Mouse (Mus musculus) hindbrain, embryonic 12.5 days (tissue): ENCODE results near the gene Ttll11. TPM values are rescaled to one million over a fixed set of nuclear protein-coding genes. Genes with fewer than 3 reads are reported as not detected.

Experiments
- ATAC-seq: fragments of 200-750 bp; cut with Nextera tagmentation; 2 replicates; pipeline ENCODE4 v1.8.0; 2017; ENCODE audit warnings: moderate TSS enrichment; ENCODE audit not compliant: low FRiP score
- H3K27ac ChIP-seq: fragments of 300-500 bp; sonication (generic); 2 replicates; pipeline ENCODE4 v1.5.1; 2016; ENCODE audit warnings: mild to moderate bottlenecking
- H3K27me3 ChIP-seq: fragments of 300-500 bp; sonication (generic); 2 replicates; pipeline ENCODE4 v1.6.1; 2016; ENCODE audit warnings: mild to moderate bottlenecking
- H3K36me3 ChIP-seq: fragments of 300-500 bp; sonication (generic); 2 replicates; pipeline ENCODE4 v1.6.1; 2016; ENCODE audit warnings: mild to moderate bottlenecking
- H3K4me1 ChIP-seq: fragments of 300-500 bp; sonication (generic); 2 replicates; pipeline ENCODE4 v1.6.1; 2016
- H3K4me2 ChIP-seq: fragments of 300-500 bp; sonication (generic); replicated peaks from 2 replicates; pipeline ENCODE4 v1.6.1; 2016; ENCODE audit warnings: mild to moderate bottlenecking
- H3K4me3 ChIP-seq: fragments of 300-500 bp; sonication (generic); 2 replicates; pipeline ENCODE4 v1.5.1; 2016; ENCODE audit warnings: mild to moderate bottlenecking
- H3K9ac ChIP-seq: fragments of 300-500 bp; sonication (generic); 2 replicates; pipeline ENCODE4 v1.6.1; 2016; ENCODE audit warnings: mild to moderate bottlenecking, moderate library complexity
- H3K9me3 ChIP-seq: fragments of 300-500 bp; sonication (generic); replicated peaks from 2 replicates; pipeline ENCODE4 v1.6.1; 2016; ENCODE audit warnings: mild to moderate bottlenecking
- WGBS: fragments of 180-500 bp; shearing (Covaris S2); methylation state at CpG from one replicate; pipeline ENCODE4 v1.1.7; 2016; 5-methylcytosine and 5-hydroxymethylcytosine counted together
- polyA plus RNA-seq: library from polyadenylated mRNA; unstranded; fragments of >200 nt; fragmentation: Nextera tagmentation; extraction: Ambion mirVana; gene quantifications from 2 replicates; pipeline ENCODE4 v1.2.1, GENCODE M21; 2016

Gene Ttll11
- 4.6 and 5.5 TPM in 2 replicates for polyA plus RNA-seq

- Histone ChIP-seq H3K4me3 (peak within 1 kb of the TSS; percentile 77), H3K4me1 (peaks cover 18% of the 10 kb centered on the region), H3K9me3 (no peaks in the 10 kb centered on the region), H3K27ac (peak within 1 kb of the TSS; percentile 87), H3K4me2 (peak within 1 kb of the TSS; percentile 94), H3K27me3 (0 out of 2 replicates have a peak, but pooled peaks cover 3% of the 10 kb centered on the region), H3K36me3 (no peaks in the 10 kb centered on the region), H3K9ac (peak within 1 kb of the TSS; percentile 81)
- ATAC-seq, result peak; percentile 91
- WGBS, result 1% methylated on average over 26 of the region's 42 CpGs
Observed at GRCm38 (mm10) chr2:35979644-35980021, at the start of gene Ttll11. Ttll11 (minus strand) TSS chr2:35979913.

- 60% methylated on average over 3 of the region's 3 CpGs for WGBS
- no peak overlapping the region for H3K4me3 ChIP-seq
- H3K36me3 ChIP-seq, result no peaks in the 10 kb centered on the region
- no peak for ATAC-seq
- H3K9me3 ChIP-seq, result no peaks in the 10 kb centered on the region
- H3K4me2 ChIP-seq, result no peak overlapping the region
- H3K27me3 ChIP-seq, result peaks cover 15% of the 10 kb centered on the region; the same call in 1 of the 2 replicates
- H3K9ac ChIP-seq, result no peak overlapping the region
- H3K27ac ChIP-seq, result no peak overlapping the region
- peaks cover 7% of the 10 kb centered on the region for H3K4me1 ChIP-seq
Observed at GRCm38 (mm10) chr2:36023291-36023690, 43.6 kb upstream of the Ttll11 start.

DNA sequence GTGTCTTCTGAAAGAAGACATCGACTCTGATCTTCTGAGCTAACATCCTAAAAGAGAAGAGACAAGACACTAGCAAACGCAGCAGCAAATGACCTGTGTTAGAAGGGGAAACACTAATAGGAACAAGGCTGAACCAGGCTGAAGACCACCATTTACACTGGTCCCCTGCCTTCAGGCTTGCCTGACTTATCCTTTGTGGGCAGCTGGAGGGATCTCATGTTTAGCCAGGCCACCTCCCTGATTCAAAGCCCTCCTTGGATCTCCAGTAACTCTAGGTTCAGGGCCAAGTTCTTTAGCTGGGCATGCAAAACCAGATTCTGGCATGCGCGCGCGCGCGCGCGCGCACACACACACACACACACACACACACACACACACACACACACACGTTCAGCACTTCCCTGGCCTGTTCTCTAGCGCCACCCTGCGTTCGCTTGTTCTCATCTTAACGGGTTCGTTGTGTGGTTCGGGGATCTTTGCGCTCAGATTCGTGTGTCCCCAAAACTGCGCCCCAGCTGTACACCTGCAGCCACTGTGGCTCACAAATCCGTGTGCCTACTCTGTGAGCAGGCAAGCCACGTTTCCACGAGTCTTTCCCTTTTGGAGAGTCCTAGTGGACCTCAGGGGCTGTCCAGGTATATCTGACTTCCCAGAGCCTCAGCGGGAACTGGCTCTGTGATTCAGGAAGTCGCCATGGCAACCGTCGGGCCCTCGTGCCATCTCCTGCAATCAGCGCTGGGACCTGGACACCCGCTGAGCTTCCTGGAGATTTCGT, 41.9 kb upstream of the Ttll11 start:
- Histone ChIP-seq H3K4me2 (peak overlapping the region; percentile 58), H3K9ac (peak overlapping the region; percentile 39; the same call in 1 of the 2 replicates), H3K9me3 (no peaks in the 10 kb centered on the region), H3K4me1 (peaks cover 7% of the 10 kb centered on the region), H3K36me3 (no peaks in the 10 kb centered on the region), H3K27me3 (peaks cover 15% of the 10 kb centered on the region; the same call in 1 of the 2 replicates), H3K27ac (no peak overlapping the region), H3K4me3 (peak overlapping the region; percentile 28)
- peak; percentile 73 for ATAC-seq
- WGBS, result 9% methylated on average over 32 of the region's 32 CpGs

- peaks cover 10% of the 10 kb centered on the region for H3K4me1 ChIP-seq
- H3K4me2 ChIP-seq, result no peak overlapping the region
- WGBS, result 63% methylated on average over 12 of the region's 12 CpGs
- peaks cover 29% of the 10 kb centered on the region for H3K27me3 ChIP-seq
- no peaks in the 10 kb centered on the region for H3K36me3 ChIP-seq
- no peak overlapping the region for H3K9ac ChIP-seq
- H3K27ac ChIP-seq, result no peak overlapping the region
- no peak for ATAC-seq
- no peaks in the 10 kb centered on the region for H3K9me3 ChIP-seq
- no peak overlapping the region for H3K4me3 ChIP-seq
Observed at GRCm38 (mm10) chr2:36013010-36013409, 33.3 kb upstream of the Ttll11 start.

GRCm38 (mm10) chr2:36011331-36011825, 31.7 kb upstream of the Ttll11 start:
- no peaks in the 10 kb centered on the region for H3K36me3 ChIP-seq
- H3K4me3 ChIP-seq, result peak overlapping the region; percentile 44
- H3K4me2 ChIP-seq, result peak overlapping the region; percentile 78
- peaks cover 29% of the 10 kb centered on the region for H3K27me3 ChIP-seq
- peak; percentile 36; the same call in 1 of the 2 replicates for ATAC-seq
- H3K27ac ChIP-seq, result no peak overlapping the region
- under 1% methylated on average over 44 of the region's 44 CpGs for WGBS
- peaks cover 10% of the 10 kb centered on the region for H3K4me1 ChIP-seq
- peak overlapping the region; percentile 61 for H3K9ac ChIP-seq
- H3K9me3 ChIP-seq, result no peaks in the 10 kb centered on the region

DNA sequence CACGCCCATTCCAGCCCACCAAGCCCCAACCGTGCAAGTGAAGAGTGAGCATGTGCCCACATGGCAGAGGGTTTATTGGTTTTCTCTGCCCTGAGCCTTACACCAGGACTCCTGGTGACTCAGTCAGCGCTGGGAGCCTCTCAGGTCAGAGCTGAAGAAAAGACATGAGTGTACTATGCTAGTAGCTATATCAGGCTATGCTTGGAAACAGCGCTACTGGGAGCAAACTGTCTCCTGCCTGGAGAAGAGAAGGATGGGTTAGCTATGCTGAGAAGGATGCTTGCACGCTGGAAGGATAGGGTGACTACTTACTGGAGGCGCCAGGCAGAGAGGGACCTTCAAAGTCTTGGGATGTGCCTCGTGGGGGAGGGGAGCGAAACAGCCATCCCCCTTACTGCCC, 30.9 kb upstream of the Ttll11 start:
- no peaks in the 10 kb centered on the region for H3K9me3 ChIP-seq
- ATAC-seq, result 0 out of 2 replicates have a peak, but pooled peaks have one; percentile 14
- H3K27me3 ChIP-seq, result peaks cover 29% of the 10 kb centered on the region
- H3K4me2 ChIP-seq, result peak overlapping the region; percentile 78
- 40% methylated on average over 8 of the region's 8 CpGs for WGBS
- no peak overlapping the region for H3K4me3 ChIP-seq
- no peaks in the 10 kb centered on the region for H3K36me3 ChIP-seq
- H3K4me1 ChIP-seq, result peaks cover 10% of the 10 kb centered on the region
- H3K27ac ChIP-seq, result no peak overlapping the region
- no peak overlapping the region for H3K9ac ChIP-seq

DNA sequence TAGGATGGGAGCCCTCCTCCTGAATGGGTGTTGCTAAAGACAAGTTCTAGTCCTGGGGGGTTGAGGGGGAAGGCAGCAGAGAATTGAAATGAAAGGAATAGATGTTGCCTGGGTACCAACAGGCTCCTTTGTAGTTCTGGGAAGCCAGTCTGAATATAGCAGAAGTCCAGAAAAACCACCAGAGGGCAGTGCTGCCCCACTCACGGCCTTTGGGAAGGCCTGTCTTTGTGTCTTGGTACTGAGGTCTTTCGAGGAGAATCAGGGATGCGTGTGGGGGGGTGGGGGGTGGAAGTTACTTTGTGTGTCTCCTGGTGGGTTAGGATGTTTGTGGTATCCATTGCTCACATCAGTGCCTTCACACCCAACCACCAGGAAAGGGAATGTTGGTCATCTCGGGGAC, 29.7 kb upstream of the Ttll11 start:
- no peak overlapping the region for H3K9ac ChIP-seq
- peak; percentile 46; the same call in 1 of the 2 replicates for ATAC-seq
- WGBS, result 22% methylated on average over 4 of the region's 4 CpGs

DNA sequence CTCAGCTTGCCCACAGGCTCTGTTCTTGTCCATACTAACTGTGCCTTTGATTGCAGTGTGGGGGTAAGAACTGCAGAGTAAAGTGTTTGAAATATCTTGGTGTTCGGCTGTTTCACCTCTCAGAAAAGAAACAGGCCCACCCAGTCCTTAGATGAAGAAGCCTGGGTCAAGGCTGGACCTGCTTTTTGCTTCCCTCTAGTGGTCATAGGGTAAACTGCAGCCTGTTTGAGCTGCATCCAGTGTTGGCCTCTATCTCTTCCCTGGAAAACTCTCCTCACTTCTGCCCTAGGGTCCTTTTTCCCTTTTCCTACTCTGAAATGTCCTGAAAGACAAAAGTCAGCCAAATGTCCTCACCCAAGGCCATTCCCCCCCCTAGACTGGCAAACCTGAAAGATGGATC, 28.4 kb upstream of the Ttll11 start:
- H3K36me3 ChIP-seq, result no peaks in the 10 kb centered on the region
- no peak overlapping the region for H3K4me2 ChIP-seq
- peaks cover 32% of the 10 kb centered on the region for H3K27me3 ChIP-seq
- no peak overlapping the region for H3K4me3 ChIP-seq
- H3K4me1 ChIP-seq, result peaks cover 10% of the 10 kb centered on the region
- WGBS, result 29% methylated on average over 1 of the region's 1 CpGs
- no peak overlapping the region for H3K9ac ChIP-seq
- no peak overlapping the region for H3K27ac ChIP-seq
- no peaks in the 10 kb centered on the region for H3K9me3 ChIP-seq
- no peak for ATAC-seq

More for the DNA sequence above, 29.7 kb upstream of the Ttll11 start:
- no peaks in the 10 kb centered on the region for H3K36me3 ChIP-seq
- H3K4me2 ChIP-seq, result no peak overlapping the region
- H3K4me1 ChIP-seq, result peaks cover 10% of the 10 kb centered on the region
- H3K9me3 ChIP-seq, result no peaks in the 10 kb centered on the region
- no peak overlapping the region for H3K4me3 ChIP-seq
- no peak overlapping the region for H3K27ac ChIP-seq
- H3K27me3 ChIP-seq, result peaks cover 32% of the 10 kb centered on the region

DNA sequence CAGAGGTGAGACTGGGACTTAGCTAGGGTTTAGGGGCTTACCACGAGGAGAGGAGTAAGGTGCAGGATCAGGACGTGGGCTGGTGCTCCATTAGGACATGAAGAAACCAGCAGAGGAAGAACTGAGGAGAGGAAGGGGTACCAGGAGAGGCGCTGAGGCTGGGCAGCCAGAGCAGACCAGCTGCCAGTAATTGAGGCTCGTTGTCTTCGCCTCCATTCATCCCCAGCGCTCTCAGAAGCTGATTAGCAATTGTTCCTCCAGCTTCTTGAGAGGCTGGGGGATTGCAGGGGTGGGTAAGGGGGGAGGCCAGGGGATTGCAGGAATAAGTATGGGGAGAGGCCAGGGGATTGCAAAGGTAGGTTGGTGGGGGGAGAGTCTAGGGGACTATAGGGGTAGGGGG, 22.5 kb upstream of the Ttll11 start:
- H3K9me3 ChIP-seq, result no peaks in the 10 kb centered on the region
- 56% methylated on average over 6 of the region's 6 CpGs for WGBS
- H3K36me3 ChIP-seq, result no peaks in the 10 kb centered on the region
- no peak overlapping the region for H3K27ac ChIP-seq
- no peak overlapping the region for H3K9ac ChIP-seq
- H3K4me3 ChIP-seq, result no peak overlapping the region
- H3K4me1 ChIP-seq, result no peaks in the 10 kb centered on the region
- no peak overlapping the region for H3K4me2 ChIP-seq
- H3K27me3 ChIP-seq, result peaks cover 10% of the 10 kb centered on the region
- ATAC-seq, result no peak; the same call in 1 of the 2 replicates

GRCm38 (mm10) chr2:36000390-36000789, 20.7 kb upstream of the Ttll11 start:
- H3K4me3 ChIP-seq, result no peak overlapping the region
- H3K36me3 ChIP-seq, result no peaks in the 10 kb centered on the region
- H3K4me1 ChIP-seq, result no peaks in the 10 kb centered on the region
- no peaks in the 10 kb centered on the region for H3K9me3 ChIP-seq
- 64% methylated on average over 1 of the region's 1 CpGs for WGBS
- no peak overlapping the region for H3K4me2 ChIP-seq
- no peak overlapping the region for H3K9ac ChIP-seq
- no peak overlapping the region for H3K27ac ChIP-seq
- H3K27me3 ChIP-seq, result peaks cover 11% of the 10 kb centered on the region
- no peak for ATAC-seq

DNA sequence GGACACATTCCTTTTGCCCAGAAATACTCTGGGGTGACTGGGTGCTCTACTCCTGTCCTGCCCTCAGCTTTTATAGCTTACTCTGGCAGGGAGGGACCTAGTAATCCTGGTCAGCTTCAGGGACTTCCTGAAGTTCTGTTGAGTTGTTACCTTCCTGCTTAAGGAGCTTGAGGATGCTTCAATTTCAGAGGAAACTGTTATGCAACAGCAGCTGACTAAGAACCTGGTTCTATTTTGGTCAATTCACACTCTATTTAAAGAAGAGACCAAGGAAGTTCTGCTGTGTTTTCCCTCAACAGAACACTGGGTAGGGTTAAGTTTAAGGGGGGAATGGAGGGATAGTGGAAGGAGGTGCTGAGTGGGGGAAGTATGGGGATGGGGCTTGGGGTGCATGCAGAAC, 19.5 kb upstream of the Ttll11 start:
- H3K27me3 ChIP-seq, result peaks cover 11% of the 10 kb centered on the region
- no peak overlapping the region for H3K4me2 ChIP-seq
- ATAC-seq, result no peak

GRCm38 (mm10) chr2:35998416-35998815, 18.7 kb upstream of the Ttll11 start:
- Histone ChIP-seq H3K27ac (no peak overlapping the region), H3K9ac (no peak overlapping the region), H3K36me3 (no peaks in the 10 kb centered on the region), H3K27me3 (peaks cover 11% of the 10 kb centered on the region), H3K4me2 (no peak overlapping the region), H3K4me1 (no peaks in the 10 kb centered on the region), H3K4me3 (no peak overlapping the region), H3K9me3 (no peaks in the 10 kb centered on the region)
- ATAC-seq, result no peak
- WGBS, result 94% methylated on average over 5 of the region's 5 CpGs

More for the DNA sequence above, 19.5 kb upstream of the Ttll11 start:
- Histone ChIP-seq H3K36me3 (no peaks in the 10 kb centered on the region), H3K27ac (no peak overlapping the region), H3K4me3 (no peak overlapping the region), H3K9ac (no peak overlapping the region), H3K9me3 (no peaks in the 10 kb centered on the region), H3K4me1 (no peaks in the 10 kb centered on the region)
